In genomic region chr1:59573843-59574242, GRCm38 (mm10) we compare ENCODE assay signal across 15 mouse cellular contexts. TPM values are rescaled to one million over a fixed set of nuclear protein-coding genes. Genes with fewer than 3 reads are reported as not detected.
DNase-seq lines count a peak whose midpoint lies in the region; ATAC-seq and TF ChIP-seq lines count a peak whose summit lies in the region.
"Had no signal": no experiment of that assay in that cellular context is flagged by ENCODE, and none has a peak within 500 bp of the region (broad histone marks: within the 10 kb centered on the region; RNA-seq: fewer than 3 reads in every experiment).

No protein-coding gene starts in this region.

- no peak for TF ChIP-seq CTCF in forebrain, postnatal 0 days (IDR thresholded peaks at IDR 0.05; ENCODE audit: low read depth)

- H3K4me1 ChIP-seq in embryonic facial prominence, embryonic 11.5 days (ENCODE audit: control insufficient read depth, insufficient read depth, low read length) = no peaks in the 10 kb centered on the region
- H3K4me1 ChIP-seq in embryonic facial prominence, embryonic 13.5 days = peaks cover 28% of the 10 kb centered on the region
- peaks cover 4% of the 10 kb centered on the region; the same call in 1 of the 2 replicates for H3K4me1 ChIP-seq in forebrain, postnatal 0 days (ENCODE audit: insufficient read depth)
- peaks cover 9% of the 10 kb centered on the region; the same call in 1 of the 2 replicates for H3K4me1 ChIP-seq in midbrain, embryonic 14.5 days (ENCODE audit: control insufficient read depth, insufficient read depth, low read length)
- H3K4me1 ChIP-seq: limb, embryonic 15.5 days; megakaryocyte, embryonic 14.5 days had no signal

- no peak overlapping the region for H3K27ac ChIP-seq in embryonic facial prominence, embryonic 11.5 days (replicated peaks; ENCODE audit: low read depth, low read length)
- no peak overlapping the region for H3K27ac ChIP-seq in embryonic facial prominence, embryonic 13.5 days
- H3K27ac ChIP-seq in forebrain, postnatal 0 days (ENCODE audit: low read depth, low read length) = peak overlapping the region; percentile 83
- peak overlapping the region; percentile 81 for H3K27ac ChIP-seq in midbrain, embryonic 14.5 days (replicated peaks; ENCODE audit: low read depth, low read length)
- H3K27ac ChIP-seq: gastrocnemius, adult 2 months; limb, embryonic 15.5 days had no signal

- H3K4me2 ChIP-seq in embryonic facial prominence, embryonic 11.5 days (ENCODE audit: low read depth, low read length) = no peak overlapping the region
- H3K4me2 ChIP-seq in embryonic facial prominence, embryonic 13.5 days = peak overlapping the region; percentile 52; the same call in 1 of the 2 replicates
- peak overlapping the region; percentile 60 for H3K4me2 ChIP-seq in forebrain, postnatal 0 days (ENCODE audit: low read depth)
- H3K4me2 ChIP-seq in midbrain, embryonic 14.5 days (ENCODE audit: low read length) = peak overlapping the region; percentile 51

- DNase-seq in embryonic facial prominence, embryonic 11.5 days (ENCODE audit: low spot score) = no peak
- no peak for DNase-seq in forebrain, postnatal 0 days
- no peak for DNase-seq in midbrain, embryonic 14.5 days
- no peak for DNase-seq in frontal cortex, adult 2 months (ENCODE audit: extremely low spot score in 1 of 2, low spot score in 1 of 2)
- DNase-seq in adrenal gland, postnatal 36 days = no peak
- DNase-seq: cerebellum, postnatal 36 days; gastrocnemius, adult 2 months; heart, postnatal 4 days; kidney, adult 9 months had no signal

- H3K9me3 ChIP-seq in embryonic facial prominence, embryonic 11.5 days (replicated peaks; ENCODE audit: control insufficient read depth, low read length) = no peaks in the 10 kb centered on the region
- no peaks in the 10 kb centered on the region for H3K9me3 ChIP-seq in embryonic facial prominence, embryonic 13.5 days
- no peaks in the 10 kb centered on the region for H3K9me3 ChIP-seq in forebrain, postnatal 0 days (ENCODE audit: low read length)
- H3K9me3 ChIP-seq in midbrain, embryonic 14.5 days (ENCODE audit: control insufficient read depth, low read length) = no peaks in the 10 kb centered on the region
- H3K9me3 ChIP-seq: limb, embryonic 15.5 days; megakaryocyte, embryonic 14.5 days had no signal

- 0 out of 2 replicates have a peak, but pooled peaks have one; percentile 61 for ATAC-seq in embryonic facial prominence, embryonic 11.5 days (replicated peaks; ENCODE audit: insufficient number of reproducible peaks, low FRiP score, low TSS enrichment, low read depth)
- 0 out of 2 replicates have a peak, but pooled peaks have one; percentile 52 for ATAC-seq in embryonic facial prominence, embryonic 13.5 days (ENCODE audit: insufficient number of reproducible peaks, insufficient read depth, low FRiP score, low TSS enrichment, low read depth)
- ATAC-seq in forebrain, postnatal 0 days = peak; percentile 19; the same call in 1 of the 2 replicates
- ATAC-seq in midbrain, embryonic 14.5 days (ENCODE audit: low FRiP score, low TSS enrichment) = 0 out of 2 replicates have a peak, but pooled peaks have one; percentile 1
- no peak for ATAC-seq in cerebellum, adult (ENCODE audit: insufficient number of reproducible peaks, low FRiP score, low TSS enrichment)
- ATAC-seq: activated CD4-positive, CD25-positive, alpha-beta regulatory T cell, adult 4 months had no signal

- H3K27me3 ChIP-seq in embryonic facial prominence, embryonic 11.5 days (ENCODE audit: control insufficient read depth, insufficient read depth, low read length) = no peaks in the 10 kb centered on the region
- no peaks in the 10 kb centered on the region for H3K27me3 ChIP-seq in embryonic facial prominence, embryonic 13.5 days
- no peaks in the 10 kb centered on the region for H3K27me3 ChIP-seq in forebrain, postnatal 0 days (ENCODE audit: insufficient read depth, low read length)
- H3K27me3 ChIP-seq in midbrain, embryonic 14.5 days (ENCODE audit: control insufficient read depth, insufficient read depth, low read length) = no peaks in the 10 kb centered on the region
- H3K27me3 ChIP-seq: CH12.LX; limb, embryonic 15.5 days had no signal

- WGBS in embryonic facial prominence, embryonic 11.5 days = 71% methylated on average over 3 of the region's 3 CpGs
- 74% methylated on average over 3 of the region's 3 CpGs for WGBS in embryonic facial prominence, embryonic 13.5 days
- WGBS in forebrain, postnatal 0 days = 68% methylated on average over 3 of the region's 3 CpGs
- 57% methylated on average over 3 of the region's 3 CpGs for WGBS in midbrain, embryonic 14.5 days

- no peaks in the 10 kb centered on the region for H3K36me3 ChIP-seq in embryonic facial prominence, embryonic 11.5 days (replicated peaks; ENCODE audit: control insufficient read depth, insufficient read depth, low read depth, low read length)
- H3K36me3 ChIP-seq in embryonic facial prominence, embryonic 13.5 days = no peaks in the 10 kb centered on the region
- no peaks in the 10 kb centered on the region for H3K36me3 ChIP-seq in forebrain, postnatal 0 days (ENCODE audit: insufficient read depth)
- H3K36me3 ChIP-seq in midbrain, embryonic 14.5 days (ENCODE audit: control insufficient read depth, insufficient read depth, low read length) = no peaks in the 10 kb centered on the region
- H3K36me3 ChIP-seq: limb, embryonic 15.5 days had no signal

- no peak overlapping the region for H3K4me3 ChIP-seq in embryonic facial prominence, embryonic 11.5 days (ENCODE audit: low read depth, low read length)
- H3K4me3 ChIP-seq in embryonic facial prominence, embryonic 13.5 days = no peak overlapping the region
- no peak overlapping the region for H3K4me3 ChIP-seq in forebrain, postnatal 0 days (ENCODE audit: low read depth, low read length)
- H3K4me3 ChIP-seq in midbrain, embryonic 14.5 days (replicated peaks; ENCODE audit: low read depth, low read length) = no peak overlapping the region
- H3K4me3 ChIP-seq: limb, embryonic 15.5 days; megakaryocyte, embryonic 14.5 days had no signal

- no peak overlapping the region for H3K9ac ChIP-seq in embryonic facial prominence, embryonic 11.5 days (replicated peaks; ENCODE audit: low read length)
- no peak overlapping the region for H3K9ac ChIP-seq in embryonic facial prominence, embryonic 13.5 days
- H3K9ac ChIP-seq in forebrain, postnatal 0 days = peak overlapping the region; percentile 38; the same call in 1 of the 2 replicates
- peak overlapping the region; percentile 27 for H3K9ac ChIP-seq in midbrain, embryonic 14.5 days (replicated peaks; ENCODE audit: low read length)
- H3K9ac ChIP-seq: limb, embryonic 15.5 days had no signal

RNA-seq across cellular contexts. Expression of gene Gm973, which starts 57.8 kb away (rescaled TPM):
- 2.3 and 3.7 TPM in 2 replicates for polyA plus RNA-seq in embryonic facial prominence, embryonic 11.5 days (2014; fragmentation: Nextera tagmentation; extraction: Ambion mirVana)
- polyA plus RNA-seq in embryonic facial prominence, embryonic 13.5 days (2015; fragmentation: Nextera tagmentation; extraction: Ambion mirVana) = 2.7 and 2.8 TPM in 2 replicates
- 5.4 and 11.2 TPM in 2 replicates for total RNA-seq in forebrain, postnatal 0 days (2014; rRNA removed)
- 6.5 and 13.8 TPM in 2 replicates for polyA plus RNA-seq in forebrain, postnatal 0 days (2015; fragmentation: Nextera tagmentation; extraction: Ambion mirVana)
- polyA plus RNA-seq in midbrain, embryonic 14.5 days (2014; fragmentation: Nextera tagmentation; extraction: Ambion mirVana) = 7.9 and 10.3 TPM in 2 replicates
- 7.8 and 9.2 TPM in 2 replicates for polyA plus RNA-seq in frontal cortex, adult 2 months (2012; rRNA removed)
- total RNA-seq in adrenal gland, postnatal 36 days (2021) = 10 to 100 TPM in 1 of 2 experiments, under 1 TPM in 1; 0.86 to 23.1 TPM
- total RNA-seq: heart, postnatal 4 days had no signal
- polyA plus RNA-seq: activated CD4-positive, CD25-positive, alpha-beta regulatory T cell, adult 4 months had no signal

Comparison
In these comparisons a context has a peak if more than half of its experiments do, and no peak if none do; other contexts are left out.
1. H3K27ac ChIP-seq: peak in forebrain, postnatal 0 days (single experiment) and midbrain, embryonic 14.5 days (single experiment); none in embryonic facial prominence, embryonic 11.5 days (single experiment) and embryonic facial prominence, embryonic 13.5 days (single experiment).
2. H3K9ac ChIP-seq: peak in forebrain, postnatal 0 days (single experiment) and midbrain, embryonic 14.5 days (single experiment); none in embryonic facial prominence, embryonic 11.5 days (single experiment) and embryonic facial prominence, embryonic 13.5 days (single experiment).